Mouse (Mus musculus) testis, adult 2 months (tissue): ENCODE measurements around the gene D630036H23Rik. TPM values are rescaled to one million over a fixed set of nuclear protein-coding genes. Genes with fewer than 3 reads are reported as not detected.

Source experiments
- H3K27ac ChIP-seq: fragments of 200-500 bp; 2 replicates; pipeline ENCODE4 v1.5.1; 2012; ENCODE audit warnings: low read depth, low read length; ENCODE audit not compliant: control insufficient read depth, insufficient read depth
- H3K27me3 ChIP-seq: fragments of 200-500 bp; 2 replicates; pipeline ENCODE4 v1.6.1; 2012; ENCODE audit warnings: mild to moderate bottlenecking, low read length, moderate library complexity; ENCODE audit not compliant: control insufficient read depth, insufficient read depth
- H3K36me3 ChIP-seq: fragments of 200-500 bp; 2 replicates; pipeline ENCODE4 v1.6.1; 2012; ENCODE audit warnings: mild to moderate bottlenecking, low read length; ENCODE audit not compliant: control insufficient read depth, insufficient read depth
- H3K4me1 ChIP-seq: fragments of 200-500 bp; 2 replicates; pipeline ENCODE4 v1.6.1; 2012; ENCODE audit warnings: low read length; ENCODE audit not compliant: control insufficient read depth, insufficient read depth
- H3K4me3 ChIP-seq: fragments of 200-500 bp; 2 replicates; pipeline ENCODE4 v1.5.1; 2012; ENCODE audit warnings: low read depth, mild to moderate bottlenecking, low read length, moderate library complexity, mixed read lengths; ENCODE audit not compliant: control insufficient read depth
- CTCF ChIP-seq: fragments of 200-500 bp; IDR thresholded peaks from 2 replicates; pipeline ENCODE4 v1.5.1; 2012; ENCODE audit warnings: low read depth, mild to moderate bottlenecking, inconsistent platforms, low read length, moderate library complexity; ENCODE audit not compliant: control insufficient read depth, insufficient read depth, insufficient replicate concordance
- POLR2A ChIP-seq: fragments of 200-500 bp; IDR thresholded peaks from 2 replicates; pipeline ENCODE4 v1.6.1; 2012; ENCODE audit warnings: low read depth, mild to moderate bottlenecking, inconsistent platforms, low read length, moderate library complexity; ENCODE audit not compliant: control insufficient read depth
- polyA plus RNA-seq: library from polyadenylated mRNA; depleted of rRNA; stranded (reverse); fragments of >200 nt; gene quantifications from 2 replicates; pipeline ENCODE4 v1.2.3, GENCODE M21; 2012; rRNA removed

D630036H23Rik gene
- polyA plus RNA-seq: 0.37 and 0.72 TPM in 2 replicates

DNA sequence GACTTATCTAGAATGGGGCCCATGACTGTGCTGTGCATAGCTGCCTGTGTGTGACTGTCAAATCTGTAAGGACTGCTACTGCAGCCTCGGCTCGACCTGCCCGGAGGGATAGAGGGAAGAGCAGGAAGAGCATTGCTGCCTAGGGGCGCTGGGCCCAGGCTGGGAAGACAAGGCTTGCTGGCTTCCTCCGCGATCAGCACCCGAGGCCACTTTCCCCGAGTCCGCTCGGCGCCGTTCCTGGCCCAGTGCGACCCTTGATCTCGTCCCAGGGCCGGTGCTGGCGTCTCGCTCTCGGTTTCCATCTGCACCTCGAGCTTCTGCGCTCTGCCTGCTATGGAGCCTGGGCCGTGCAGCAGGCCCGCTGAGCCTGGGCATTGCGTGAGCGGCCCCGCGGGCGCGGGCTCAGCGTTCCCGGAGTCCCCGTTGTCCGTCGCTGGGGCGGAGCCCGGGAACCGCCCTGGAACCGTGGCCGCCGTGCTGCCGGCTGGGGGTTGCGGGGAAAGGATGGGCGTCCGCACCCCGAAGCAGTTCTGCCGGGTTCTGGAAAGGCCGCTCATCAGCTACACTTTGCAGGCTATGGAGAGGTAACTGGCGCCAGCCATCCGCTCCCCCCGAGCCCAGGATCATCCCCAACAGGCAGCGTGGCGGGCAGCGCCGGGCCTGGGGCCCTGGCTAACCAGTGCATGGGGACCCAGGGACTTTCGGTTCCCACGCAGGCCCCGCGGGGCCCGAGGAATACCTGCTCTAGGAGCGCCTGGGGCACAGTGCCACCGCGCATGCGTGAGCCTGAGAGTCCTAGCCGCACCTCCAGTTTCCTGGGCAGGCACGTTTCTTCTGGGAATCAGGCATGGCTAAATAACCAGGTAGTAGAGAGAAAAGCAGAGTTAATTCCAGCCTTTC lies at the start of gene D630036H23Rik, which contains the start of gene Ispd:
Gene D630036H23Rik (minus strand): TSS at position 741 of the 900 bp plus-strand sequence.
Gene Ispd (plus strand): TSS at position 10 of the 900 bp plus-strand sequence.
- TF ChIP-seq CTCF: peak; percentile 24; the same call in 1 of the 2 replicates
- TF ChIP-seq POLR2A: peak; percentile 51
- Histone ChIP-seq H3K4me3 (peak within 1 kb of the TSS; percentile 81), H3K36me3 (no peaks in the 10 kb centered on the region), H3K4me1 (peaks cover 8% of the 10 kb centered on the region; the same call in 1 of the 2 replicates), H3K27me3 (no peaks in the 10 kb centered on the region), H3K27ac (peak within 1 kb of the TSS; percentile 84)

DNA sequence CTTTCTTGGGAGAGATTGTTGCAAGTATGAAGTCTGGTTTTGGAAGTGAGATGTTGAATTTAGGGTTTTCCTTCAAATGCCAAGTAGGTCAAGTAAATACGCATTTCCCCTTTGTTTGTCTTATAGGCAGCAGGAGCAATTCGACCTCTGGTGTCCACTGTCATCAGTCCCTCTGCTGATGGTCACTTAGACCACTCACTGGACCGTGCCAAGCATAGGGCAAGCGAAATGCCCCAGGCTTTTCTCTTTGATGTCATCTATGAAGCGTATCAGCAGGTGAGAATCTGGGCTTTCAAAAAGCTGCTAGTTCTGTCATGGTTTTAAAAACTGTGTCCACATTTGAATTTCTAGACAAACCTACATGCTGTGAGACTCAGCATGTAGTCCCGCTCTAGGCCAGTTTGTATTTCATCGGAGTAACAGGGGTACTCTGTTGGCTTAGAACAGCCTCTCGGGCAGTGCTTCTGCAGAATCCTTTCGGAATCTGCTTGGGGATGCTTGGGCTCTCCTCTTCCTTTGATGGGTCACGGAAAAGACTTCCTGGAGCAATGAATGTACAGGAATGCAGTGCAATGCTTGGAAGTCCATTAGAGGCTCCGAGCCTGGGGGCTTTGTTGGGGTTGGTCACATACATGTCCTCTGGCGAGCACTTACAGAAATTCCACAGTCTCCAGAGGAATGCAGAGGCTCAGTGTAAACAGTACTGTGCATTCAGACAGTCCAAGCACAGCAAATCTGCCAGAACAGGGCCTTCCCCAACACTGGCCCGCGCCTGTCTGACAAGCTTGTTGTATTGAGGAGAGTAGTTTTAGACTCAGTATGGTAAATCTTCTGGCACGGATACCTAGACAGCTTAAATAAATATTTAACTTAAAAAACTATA lies 44.4 kb upstream of the D630036H23Rik start:
- no peak overlapping the region for H3K27ac ChIP-seq
- H3K36me3 ChIP-seq: no peaks in the 10 kb centered on the region
- H3K27me3 ChIP-seq: no peaks in the 10 kb centered on the region
- no peaks in the 10 kb centered on the region for H3K4me1 ChIP-seq
- TF ChIP-seq POLR2A (no peak), CTCF (no peak)
- no peak overlapping the region for H3K4me3 ChIP-seq

DNA sequence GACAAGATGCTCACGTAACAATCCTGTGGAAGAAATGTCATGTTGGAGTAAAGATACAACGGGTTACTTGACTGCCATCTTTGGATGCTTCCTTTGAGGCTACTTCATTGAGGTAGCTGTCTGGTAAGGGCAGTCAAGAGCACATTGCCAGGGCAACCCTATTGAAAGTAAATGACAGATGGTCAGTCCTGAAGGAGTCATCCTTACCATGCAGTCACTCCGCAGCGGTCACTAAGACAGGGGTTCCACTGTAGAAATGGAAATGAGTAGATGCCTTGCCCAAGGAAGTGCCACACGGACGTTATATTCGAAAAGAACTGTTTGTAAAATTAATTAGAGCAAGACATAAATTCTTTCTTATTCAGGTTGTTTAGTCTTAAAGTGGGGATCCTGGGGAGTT lies 43.3 kb upstream of the D630036H23Rik start:
- Histone ChIP-seq H3K4me1 (no peaks in the 10 kb centered on the region), H3K4me3 (no peak overlapping the region), H3K36me3 (no peaks in the 10 kb centered on the region), H3K27ac (no peak overlapping the region), H3K27me3 (no peaks in the 10 kb centered on the region)
- TF ChIP-seq POLR2A (no peak), CTCF (no peak)

DNA sequence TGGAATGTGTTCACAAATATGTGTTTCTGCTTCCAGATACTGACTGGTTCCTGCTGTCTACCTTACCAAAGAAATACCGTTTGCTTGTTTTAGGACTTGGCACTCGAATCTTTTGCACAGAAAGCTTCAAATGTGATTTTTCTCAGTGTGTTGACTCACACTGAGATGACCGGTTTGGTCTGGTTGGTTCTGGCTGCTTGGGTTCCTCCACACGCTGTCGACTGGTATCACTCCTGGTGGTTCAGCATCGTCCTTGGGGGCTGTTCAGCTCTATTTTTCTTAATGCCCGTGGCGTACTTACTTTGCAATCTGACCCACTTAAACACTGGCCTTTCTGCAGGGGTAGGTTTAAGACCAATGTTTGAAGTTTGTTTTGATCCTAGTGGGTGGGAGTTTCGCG lies 41.7 kb upstream of the D630036H23Rik start:
- Histone ChIP-seq H3K4me3 (no peak overlapping the region), H3K4me1 (no peaks in the 10 kb centered on the region), H3K27me3 (no peaks in the 10 kb centered on the region), H3K27ac (no peak overlapping the region), H3K36me3 (no peaks in the 10 kb centered on the region)
- TF ChIP-seq POLR2A: no peak
- no peak for TF ChIP-seq CTCF

DNA sequence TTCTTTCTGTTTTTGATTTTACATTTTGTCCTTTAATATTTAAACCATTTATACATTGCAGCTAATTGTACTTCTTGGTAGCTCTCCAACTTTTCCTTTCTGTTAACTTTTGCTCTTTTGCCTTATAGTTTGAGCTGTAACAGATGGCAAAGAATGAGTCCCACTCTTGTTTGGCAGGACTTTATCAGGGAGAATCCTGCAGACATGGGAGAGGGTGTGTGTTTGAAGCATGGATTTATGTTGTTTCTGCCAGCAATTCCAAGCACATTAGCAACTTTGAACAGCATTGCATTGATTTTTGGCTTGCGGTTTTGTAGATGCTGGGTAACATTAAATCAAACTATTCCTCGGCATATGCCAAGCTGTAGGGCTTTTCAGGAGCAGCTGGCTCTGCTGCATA lies 13.1 kb upstream of the D630036H23Rik start:
- Histone ChIP-seq H3K27ac (no peak overlapping the region), H3K4me3 (no peak overlapping the region), H3K27me3 (no peaks in the 10 kb centered on the region), H3K4me1 (no peaks in the 10 kb centered on the region), H3K36me3 (no peaks in the 10 kb centered on the region)
- TF ChIP-seq POLR2A: no peak

DNA sequence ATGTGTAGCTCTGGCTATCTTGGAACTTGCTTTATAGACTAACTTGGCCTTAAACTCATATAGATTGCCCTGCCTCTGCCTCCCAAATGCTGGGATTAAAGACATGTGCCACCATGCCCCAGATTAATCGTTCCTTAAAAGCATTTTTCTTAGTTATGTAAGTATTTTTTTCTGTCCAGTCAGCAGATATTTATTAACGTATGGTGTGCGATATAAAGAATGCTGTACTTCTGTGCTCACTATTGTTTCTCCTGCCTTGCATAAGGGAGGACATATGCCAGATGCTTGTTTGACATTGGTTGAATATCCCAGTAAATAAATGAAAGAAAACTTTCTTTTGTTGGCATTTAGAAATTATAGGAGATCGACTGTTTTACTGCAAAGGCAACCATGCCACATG lies 5.0 kb upstream of the D630036H23Rik start:
- Histone ChIP-seq H3K4me1 (peaks cover 2% of the 10 kb centered on the region; the same call in 1 of the 2 replicates), H3K27ac (no peak overlapping the region), H3K4me3 (no peak overlapping the region), H3K27me3 (no peaks in the 10 kb centered on the region), H3K36me3 (no peaks in the 10 kb centered on the region)
- no peak for TF ChIP-seq CTCF
- TF ChIP-seq POLR2A: no peak

DNA sequence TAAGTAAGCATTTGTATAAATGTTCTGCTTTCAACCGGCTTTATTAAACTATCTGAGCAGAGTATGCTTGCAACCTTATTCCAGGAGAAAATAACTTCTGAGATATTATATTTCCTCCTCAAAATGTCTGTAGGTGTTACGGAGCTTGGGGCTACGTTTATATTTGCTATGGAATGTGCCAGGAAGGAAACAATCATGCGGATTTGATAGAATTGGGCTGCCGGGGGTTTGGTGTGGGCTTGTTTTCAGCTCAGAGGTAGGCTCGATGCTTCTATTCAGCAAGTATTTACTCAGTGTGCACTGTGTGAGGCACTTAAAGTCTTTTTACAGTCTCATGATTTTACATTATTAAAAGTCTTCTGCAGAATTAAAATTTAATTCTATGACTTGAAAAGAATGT lies 3.4 kb upstream of the D630036H23Rik start:
- H3K4me1 ChIP-seq: peaks cover 8% of the 10 kb centered on the region; the same call in 1 of the 2 replicates
- H3K27ac ChIP-seq: no peak overlapping the region
- no peaks in the 10 kb centered on the region for H3K36me3 ChIP-seq
- H3K27me3 ChIP-seq: no peaks in the 10 kb centered on the region
- H3K4me3 ChIP-seq: no peak overlapping the region
- no peak for TF ChIP-seq CTCF
- no peak for TF ChIP-seq POLR2A
